Mouse (Mus musculus): ENCODE measurements around the gene Cma1.

DNA sequence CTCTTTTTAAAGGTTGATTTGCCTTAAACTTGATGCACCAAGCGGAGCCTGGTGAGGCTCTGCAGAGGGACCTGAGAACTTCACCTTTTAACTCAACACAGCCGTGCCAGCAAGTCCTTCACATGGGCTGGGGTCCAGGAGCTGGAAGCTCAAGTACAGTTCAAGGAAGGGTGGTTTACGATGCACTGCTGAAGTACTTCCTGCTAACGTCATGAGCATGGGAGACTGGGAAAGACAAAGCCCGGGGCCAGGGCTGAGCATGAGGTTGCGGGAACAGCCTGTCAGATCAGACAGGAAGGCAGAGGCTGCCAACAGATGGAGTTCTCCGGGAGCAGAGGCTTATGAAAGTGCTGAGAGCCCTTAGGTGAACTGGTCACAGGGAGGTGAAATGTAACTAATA lies 10.9 kb downstream of the Cma1 start:
- TF ChIP-seq POLR2A (IDR thresholded peaks at IDR 0.05; ENCODE audit: low read depth, low read length) (no peak), CTCF (IDR thresholded peaks at IDR 0.05; ENCODE audit: extremely low read depth, insufficient read length, insufficient replicate concordance, low read depth, low read length) (no peak)

All from small intestine, adult 2 months (tissue).